In genomic region chr1:65113536-65114172, GRCm38 (mm10) we compare ENCODE assay signal across 13 mouse cellular contexts. TPM values are rescaled to one million over a fixed set of nuclear protein-coding genes. Genes with fewer than 3 reads are reported as not detected.
DNase-seq lines count a peak whose midpoint lies in the region; ATAC-seq and TF ChIP-seq lines count a peak whose summit lies in the region.
"Had no signal": no experiment of that assay in that cellular context is flagged by ENCODE, and none has a peak within 500 bp of the region (broad histone marks: within the 10 kb centered on the region; RNA-seq: fewer than 3 reads in every experiment).

No protein-coding gene starts in this region.

- peak; percentile 22 for DNase-seq in kidney, postnatal 0 days (ENCODE audit: low spot score)
- DNase-seq in kidney, adult 18-20 months: no peak
- DNase-seq in liver, postnatal 0 days: no peak
- DNase-seq in layer of hippocampus, postnatal 14 days (ENCODE audit: low spot score in 2 of 2): no peak
- DNase-seq in c-Kit-positive CD71-positive TER-119-positive erythroid progenitor cells, embryonic 14.5 days (ENCODE audit: low spot score): no peak
- DNase-seq: cerebellum, postnatal 25 days; right cerebral cortex, adult 18-20 months had no signal

- TF ChIP-seq POLR2A in bone marrow, adult 2 months (IDR thresholded peaks at IDR 0.05; ENCODE audit: borderline replicate concordance, control insufficient read depth, low read depth, low read length): no peak
- no peak for TF ChIP-seq POLR2A in small intestine, adult 2 months (IDR thresholded peaks at IDR 0.05; ENCODE audit: low read depth, low read length)

- H3K4me1 ChIP-seq in kidney, postnatal 0 days (replicated peaks; ENCODE audit: insufficient read depth, low read length): 0 out of 2 replicates have a peak, but pooled peaks cover 3% of the 10 kb centered on the region
- peaks cover 6% of the 10 kb centered on the region; the same call in 1 of the 2 replicates for H3K4me1 ChIP-seq in bone marrow, adult 2 months (ENCODE audit: control insufficient read depth, insufficient read depth, low read length)
- peaks cover 5% of the 10 kb centered on the region for H3K4me1 ChIP-seq in liver, postnatal 0 days (ENCODE audit: insufficient read depth)
- peaks cover 12% of the 10 kb centered on the region; the same call in 1 of the 2 replicates for H3K4me1 ChIP-seq in small intestine, adult 2 months (ENCODE audit: control insufficient read depth, insufficient read depth, insufficient read length, low read length)

- no peaks in the 10 kb centered on the region for H3K36me3 ChIP-seq in kidney, postnatal 0 days (ENCODE audit: insufficient read depth, low read length)
- H3K36me3 ChIP-seq in liver, postnatal 0 days (replicated peaks; ENCODE audit: insufficient read depth, low read length): no peaks in the 10 kb centered on the region
- no peaks in the 10 kb centered on the region for H3K36me3 ChIP-seq in small intestine, adult 2 months (ENCODE audit: control insufficient read depth, insufficient read depth, low read length)
- H3K36me3 ChIP-seq: stomach, embryonic 15.5 days had no signal

- H3K4me3 ChIP-seq in kidney, postnatal 0 days (replicated peaks; ENCODE audit: low read depth, low read length): no peak overlapping the region
- H3K4me3 ChIP-seq in bone marrow, adult 2 months (replicated peaks; ENCODE audit: control insufficient read depth, low read depth, low read length): peak overlapping the region; percentile 20
- no peak overlapping the region for H3K4me3 ChIP-seq in liver, postnatal 0 days (ENCODE audit: low read depth, low read length)
- H3K4me3 ChIP-seq in small intestine, adult 2 months (ENCODE audit: low read depth, low read length): no peak overlapping the region
- H3K4me3 ChIP-seq: left cerebral cortex, adult 2 months; stomach, embryonic 15.5 days had no signal

- no peak for ATAC-seq in kidney, postnatal 0 days (replicated peaks; ENCODE audit: low FRiP score, low read depth)
- ATAC-seq in liver, postnatal 0 days: peak; percentile 71

- H3K27me3 ChIP-seq in kidney, postnatal 0 days (ENCODE audit: insufficient read depth, low read length): no peaks in the 10 kb centered on the region
- H3K27me3 ChIP-seq in liver, postnatal 0 days (ENCODE audit: insufficient read depth, low read length): no peaks in the 10 kb centered on the region
- no peaks in the 10 kb centered on the region for H3K27me3 ChIP-seq in small intestine, adult 2 months (ENCODE audit: control insufficient read depth, insufficient read depth, low read length)
- H3K27me3 ChIP-seq: stomach, embryonic 15.5 days had no signal

- no peak for TF ChIP-seq CTCF in kidney, postnatal 0 days (IDR thresholded peaks at IDR 0.05; ENCODE audit: low read depth)
- no peak for TF ChIP-seq CTCF in bone marrow, adult 2 months (IDR thresholded peaks at IDR 0.05; ENCODE audit: control insufficient read depth, insufficient read depth, low read length)
- no peak for TF ChIP-seq CTCF in liver, postnatal 0 days (IDR thresholded peaks at IDR 0.05; ENCODE audit: low read depth)
- TF ChIP-seq CTCF in small intestine, adult 2 months (IDR thresholded peaks at IDR 0.05; ENCODE audit: extremely low read depth, insufficient read length, insufficient replicate concordance, low read depth, low read length): no peak

- no peaks in the 10 kb centered on the region for H3K9me3 ChIP-seq in kidney, postnatal 0 days (replicated peaks; ENCODE audit: low read length)
- H3K9me3 ChIP-seq in liver, postnatal 0 days (ENCODE audit: low read length): no peaks in the 10 kb centered on the region
- H3K9me3 ChIP-seq: megakaryocyte, embryonic 14.5 days; stomach, embryonic 15.5 days had no signal

- TF ChIP-seq EP300 in liver, postnatal 0 days (IDR thresholded peaks at IDR 0.05; ENCODE audit: low read depth): no peak

- H3K4me2 ChIP-seq in kidney, postnatal 0 days (ENCODE audit: low read length): no peak overlapping the region
- no peak overlapping the region for H3K4me2 ChIP-seq in liver, postnatal 0 days (ENCODE audit: low read depth, low read length)

- 81% methylated on average over 5 of the region's 5 CpGs for WGBS in kidney, postnatal 0 days
- WGBS in bone marrow, adult 2 months: 42% methylated on average over 5 of the region's 5 CpGs
- 62% methylated on average over 5 of the region's 5 CpGs for WGBS in liver, postnatal 0 days (ENCODE audit: insufficient replicate concordance)
- 88% methylated on average over 5 of the region's 5 CpGs for WGBS in small intestine, adult 2 months

- peak overlapping the region; percentile 75 for H3K27ac ChIP-seq in kidney, postnatal 0 days
- peak overlapping the region; percentile 90 for H3K27ac ChIP-seq in bone marrow, adult 2 months (ENCODE audit: control insufficient read depth, insufficient read depth, low read depth, low read length, poor library complexity)
- peak overlapping the region; percentile 60 for H3K27ac ChIP-seq in liver, postnatal 0 days (ENCODE audit: low read depth)
- H3K27ac ChIP-seq in small intestine, adult 2 months (ENCODE audit: insufficient read depth, low read depth, low read length): peak overlapping the region; percentile 54; the same call in 1 of the 2 replicates
- H3K27ac ChIP-seq: left cerebral cortex, adult 2 months; stomach, embryonic 15.5 days had no signal

- H3K9ac ChIP-seq in kidney, postnatal 0 days (ENCODE audit: low read depth, low read length): no peak overlapping the region
- no peak overlapping the region for H3K9ac ChIP-seq in liver, postnatal 0 days (replicated peaks)
- H3K9ac ChIP-seq: stomach, embryonic 15.5 days had no signal

RNA-seq across cellular contexts. Expression of gene Gm28845, which starts 5.7 kb away (rescaled TPM):
- polyA plus RNA-seq in kidney, postnatal 0 days (2015; fragmentation: Nextera tagmentation; extraction: Ambion mirVana): not detected in 2 replicates
- not detected in 2 replicates for polyA plus RNA-seq in bone marrow, adult 2 months (2011; ENCODE audit: insufficient read depth, insufficient read length, low replicate concordance, missing spikeins)
- not detected in 2 replicates for polyA plus RNA-seq in liver, postnatal 0 days (2015; fragmentation: Nextera tagmentation; extraction: Ambion mirVana)
- not detected in 2 replicates for polyA plus RNA-seq in small intestine, adult 2 months (2012; rRNA removed)
- 1 to 10 TPM in 1 of 2 experiments, under 1 TPM in 1; 0.60 to 1.3 TPM for total RNA-seq in layer of hippocampus, postnatal 14 days (2021)
- polyA plus RNA-seq: heart, postnatal 0 days; stomach, embryonic 15.5 days had no signal

RNA-seq across cellular contexts. Expression of gene D630023F18Rik, which starts 9.4 kb away (rescaled TPM):
- 3.3 and 3.9 TPM in 2 replicates for polyA plus RNA-seq in kidney, postnatal 0 days (2015; fragmentation: Nextera tagmentation; extraction: Ambion mirVana)
- polyA plus RNA-seq in bone marrow, adult 2 months (2011; ENCODE audit: insufficient read depth, insufficient read length, low replicate concordance, missing spikeins): 0.59 TPM in 1 of 2 replicates, not detected in the other
- polyA plus RNA-seq in liver, postnatal 0 days (2015; fragmentation: Nextera tagmentation; extraction: Ambion mirVana): 0.12 and 0.19 TPM in 2 replicates
- polyA plus RNA-seq in small intestine, adult 2 months (2012; rRNA removed): 0.04 TPM in 1 of 2 replicates, not detected in the other
- 10 to 100 TPM; 15.1 to 18.1 TPM for total RNA-seq in layer of hippocampus, postnatal 14 days (2021)
- polyA plus RNA-seq: heart, postnatal 0 days had no signal

RNA-seq across cellular contexts. Expression of gene Cryga, which starts 10.5 kb away (rescaled TPM):
- not detected in 2 replicates for polyA plus RNA-seq in kidney, postnatal 0 days (2015; fragmentation: Nextera tagmentation; extraction: Ambion mirVana)
- not detected in 2 replicates for polyA plus RNA-seq in bone marrow, adult 2 months (2011; ENCODE audit: insufficient read depth, insufficient read length, low replicate concordance, missing spikeins)
- polyA plus RNA-seq in liver, postnatal 0 days (2015; fragmentation: Nextera tagmentation; extraction: Ambion mirVana): not detected in 2 replicates
- not detected in 2 replicates for polyA plus RNA-seq in small intestine, adult 2 months (2012; rRNA removed)
- total RNA-seq in layer of hippocampus, postnatal 14 days (2021): under 1 TPM in 1 of 2 experiments, not detected in 1; 0.65 TPM
- polyA plus RNA-seq: heart, postnatal 0 days; stomach, embryonic 15.5 days had no signal

RNA-seq across cellular contexts. Expression of gene Crygb, which starts 31.6 kb away (rescaled TPM):
- not detected in 2 replicates for polyA plus RNA-seq in kidney, postnatal 0 days (2015; fragmentation: Nextera tagmentation; extraction: Ambion mirVana)
- not detected in 2 replicates for polyA plus RNA-seq in bone marrow, adult 2 months (2011; ENCODE audit: insufficient read depth, insufficient read length, low replicate concordance, missing spikeins)
- polyA plus RNA-seq in liver, postnatal 0 days (2015; fragmentation: Nextera tagmentation; extraction: Ambion mirVana): not detected in 2 replicates
- not detected in 2 replicates for polyA plus RNA-seq in small intestine, adult 2 months (2012; rRNA removed)
- not detected for total RNA-seq in layer of hippocampus, postnatal 14 days (2021)
- total RNA-seq: left cerebral cortex, adult 2 months had no signal
- polyA plus RNA-seq: heart, postnatal 0 days; stomach, embryonic 15.5 days had no signal

RNA-seq across cellular contexts. Expression of gene Crygc, which starts 40.2 kb away (rescaled TPM):
- not detected in 2 replicates for polyA plus RNA-seq in kidney, postnatal 0 days (2015; fragmentation: Nextera tagmentation; extraction: Ambion mirVana)
- polyA plus RNA-seq in bone marrow, adult 2 months (2011; ENCODE audit: insufficient read depth, insufficient read length, low replicate concordance, missing spikeins): not detected in 2 replicates
- polyA plus RNA-seq in liver, postnatal 0 days (2015; fragmentation: Nextera tagmentation; extraction: Ambion mirVana): not detected in 2 replicates
- polyA plus RNA-seq in small intestine, adult 2 months (2012; rRNA removed): not detected in 2 replicates
- not detected for total RNA-seq in layer of hippocampus, postnatal 14 days (2021)
- total RNA-seq: left cerebral cortex, adult 2 months had no signal
- polyA plus RNA-seq: heart, postnatal 0 days; stomach, embryonic 15.5 days had no signal
